Mouse (Mus musculus) fat pad, adult 2 months (tissue): ENCODE measurements around the gene Per2.

Source experiments
- DNase-seq: peaks from one replicate; pipeline ENCODE4 v3.0.0-alpha.2; 2011; ENCODE audit warnings: low read depth, low spot score; ENCODE audit errors: extremely low read depth

Per2 gene

GRCm38 (mm10) chr1:91398260-91399062, 60.7 kb downstream of the Per2 start, which contains the start of gene Ilkap:
TSS of gene Ilkap (minus strand) at chr1:91398815.
- DNase-seq, result no peak

DNA sequence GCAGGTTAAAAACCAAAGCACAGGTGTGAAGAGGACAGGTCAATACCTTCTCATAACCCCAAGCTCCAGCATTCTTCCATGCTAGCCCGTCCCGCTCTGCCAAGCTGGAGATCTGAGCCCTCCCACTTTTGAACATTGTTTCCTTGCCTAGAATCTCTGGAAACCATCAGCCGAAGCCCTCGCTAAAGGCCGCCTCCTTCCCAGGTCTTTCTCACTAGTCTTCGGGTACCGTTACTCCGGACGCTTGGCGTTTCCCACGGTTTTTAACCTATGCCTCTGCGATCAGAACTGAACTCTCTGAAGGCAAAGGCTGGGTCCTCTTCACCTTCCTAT, 61.2 kb downstream of the Per2 start:
- DNase-seq, result no peak

DNA sequence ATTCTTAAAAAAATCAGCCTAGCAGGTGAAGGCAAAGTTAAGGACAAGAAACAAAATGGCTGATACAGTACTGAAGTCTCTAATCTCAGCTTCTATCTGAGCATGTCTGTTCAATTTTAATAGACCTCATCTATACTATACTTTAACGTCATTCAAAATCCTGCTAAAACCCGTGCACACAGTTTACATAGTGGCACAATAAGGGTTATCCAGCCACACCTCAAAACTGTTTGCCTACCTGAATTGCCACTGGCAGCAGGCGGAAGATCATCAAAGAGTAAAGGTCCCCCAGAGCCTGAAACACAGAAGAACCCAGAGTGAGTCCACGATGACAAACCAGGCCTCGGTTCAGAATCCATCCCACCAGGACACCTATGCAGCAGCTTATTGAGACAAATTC, 68.8 kb downstream of the Per2 start:
- DNase-seq, result no peak

GRCm38 (mm10) chr1:91381091-91381471, 78.0 kb downstream of the Per2 start:
- DNase-seq, result no peak

- no peak for DNase-seq
These were observed 78.6 kb downstream of the Per2 start for GRCm38 (mm10) chr1:91380453-91381090.

- DNase-seq, result no peak
These were observed 85.7 kb downstream of the Per2 start for GRCm38 (mm10) chr1:91373414-91373835.

GRCm38 (mm10) chr1:91370055-91370454, 89.1 kb downstream of the Per2 start:
- no peak for DNase-seq

GRCm38 (mm10) chr1:91369408-91369807, 89.7 kb downstream of the Per2 start:
- no peak for DNase-seq

DNA sequence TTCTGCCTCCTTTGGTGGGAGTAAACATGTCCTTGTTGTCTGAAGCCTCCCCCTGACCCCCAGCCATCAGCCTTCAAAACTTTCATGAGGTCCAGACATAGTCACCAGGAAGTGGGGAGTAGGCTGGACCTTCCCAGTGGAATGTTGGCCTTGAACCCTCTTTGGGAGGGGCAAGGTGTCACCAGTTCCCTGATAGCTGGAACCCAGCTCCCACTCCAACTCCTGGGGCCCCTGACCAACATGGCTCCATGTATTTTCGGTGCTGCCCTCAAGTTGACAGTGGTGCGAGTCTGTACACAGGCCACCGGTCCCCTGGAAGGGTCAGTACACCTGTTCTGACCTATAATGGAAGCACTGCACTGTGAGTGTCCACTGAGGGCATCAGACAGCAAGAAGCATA, 91.8 kb downstream of the Per2 start:
- no peak for DNase-seq

GRCm38 (mm10) chr1:91366215-91367108, 92.7 kb downstream of the Per2 start, which contains the start of gene Erfe:
TSS of gene Erfe (plus strand) at chr1:91366430.
- DNase-seq, result no peak
